Mouse (Mus musculus): ENCODE results near the gene Arhgef26.

Gene Arhgef26

GRCm38 (mm10) chr3:62454096-62454495, 116.0 kb downstream of the Arhgef26 start:
- no peak for DNase-seq

- no peak for DNase-seq
Measured at GRCm38 (mm10) chr3:62455854-62456253, 117.7 kb downstream of the Arhgef26 start.

GRCm38 (mm10) chr3:62458284-62459013, 120.3 kb downstream of the Arhgef26 start:
- DNase-seq = peak; percentile 29 to 60

GRCm38 (mm10) chr3:62459483-62459882, 121.3 kb downstream of the Arhgef26 start:
- no peak for DNase-seq

GRCm38 (mm10) chr3:62464276-62464675, 126.1 kb downstream of the Arhgef26 start:
- no peak for DNase-seq

GRCm38 (mm10) chr3:62470179-62470578, 132.0 kb downstream of the Arhgef26 start:
- no peak for DNase-seq

- DNase-seq = no peak
Measured at GRCm38 (mm10) chr3:62484340-62484739, 146.2 kb downstream of the Arhgef26 start.

- DNase-seq = no peak
Measured at GRCm38 (mm10) chr3:62492568-62492967, 154.4 kb downstream of the Arhgef26 start.

- DNase-seq = no peak
Measured at GRCm38 (mm10) chr3:62499327-62499726, 161.2 kb downstream of the Arhgef26 start.

- DNase-seq = no peak
Measured at GRCm38 (mm10) chr3:62505166-62505900, 167.2 kb downstream of the Arhgef26 start.

- peak; percentile 96 to 97 for DNase-seq
Measured at GRCm38 (mm10) chr3:62506488-62507205, 168.5 kb downstream of the Arhgef26 start, which contains the start of gene Dhx36. Gene Dhx36 (minus strand): TSS chr3:62507004.

- no peak for DNase-seq
Measured at GRCm38 (mm10) chr3:62507206-62507647, 169.1 kb downstream of the Arhgef26 start.

Measured in kidney, adult 8-10 months (tissue).